Mouse (Mus musculus): ENCODE measurements around the gene Hoxa3. TPM values are rescaled to one million over a fixed set of nuclear protein-coding genes. Genes with fewer than 3 reads are reported as not detected.

Hoxa3 gene
- polyA plus RNA-seq, 1 experiment from 2014 or later: not detected

DNA sequence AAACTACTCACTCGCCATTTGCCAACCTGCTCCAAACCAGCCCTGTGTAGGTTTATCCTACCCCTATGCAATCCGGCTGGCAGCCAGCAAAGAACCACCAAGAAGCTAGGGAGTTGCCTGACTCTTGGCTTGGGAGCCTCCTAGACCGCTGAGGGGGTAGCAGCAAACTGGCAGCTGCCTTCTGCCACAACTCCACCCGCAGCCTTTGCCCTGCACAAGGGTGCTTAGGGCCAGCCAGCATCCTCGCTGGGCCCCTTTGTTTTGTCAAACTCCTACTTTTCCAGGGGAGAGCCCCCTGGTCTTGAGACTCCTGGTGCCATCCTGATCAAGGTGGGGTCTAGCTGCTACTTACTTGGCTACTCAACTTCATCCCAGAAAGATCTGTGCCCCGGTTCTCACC lies 28.5 kb downstream of the Hoxa3 start:
- no peak overlapping the region for H3K9ac ChIP-seq (ENCODE audit: low read length)
- no peak overlapping the region for H3K4me2 ChIP-seq (ENCODE audit: low read length)
- no peak overlapping the region for H3K4me3 ChIP-seq (ENCODE audit: low read depth, low read length)
- H3K36me3 ChIP-seq (ENCODE audit: control insufficient read depth, insufficient read depth, low read length): no peaks in the 10 kb centered on the region
- no peaks in the 10 kb centered on the region for H3K4me1 ChIP-seq (ENCODE audit: control insufficient read depth, insufficient read depth, low read length)
- DNase-seq (ENCODE audit: low spot score): no peak
- no peak overlapping the region for H3K27ac ChIP-seq (ENCODE audit: low read depth, low read length)
- no peaks in the 10 kb centered on the region for H3K9me3 ChIP-seq (replicated peaks; ENCODE audit: control insufficient read depth, low read length)
- no peak for ATAC-seq
- H3K27me3 ChIP-seq (replicated peaks; ENCODE audit: control insufficient read depth, insufficient read depth, low read length): peaks cover 99% of the 10 kb centered on the region
- WGBS: under 1% methylated on average over 6 of the region's 6 CpGs

DNA sequence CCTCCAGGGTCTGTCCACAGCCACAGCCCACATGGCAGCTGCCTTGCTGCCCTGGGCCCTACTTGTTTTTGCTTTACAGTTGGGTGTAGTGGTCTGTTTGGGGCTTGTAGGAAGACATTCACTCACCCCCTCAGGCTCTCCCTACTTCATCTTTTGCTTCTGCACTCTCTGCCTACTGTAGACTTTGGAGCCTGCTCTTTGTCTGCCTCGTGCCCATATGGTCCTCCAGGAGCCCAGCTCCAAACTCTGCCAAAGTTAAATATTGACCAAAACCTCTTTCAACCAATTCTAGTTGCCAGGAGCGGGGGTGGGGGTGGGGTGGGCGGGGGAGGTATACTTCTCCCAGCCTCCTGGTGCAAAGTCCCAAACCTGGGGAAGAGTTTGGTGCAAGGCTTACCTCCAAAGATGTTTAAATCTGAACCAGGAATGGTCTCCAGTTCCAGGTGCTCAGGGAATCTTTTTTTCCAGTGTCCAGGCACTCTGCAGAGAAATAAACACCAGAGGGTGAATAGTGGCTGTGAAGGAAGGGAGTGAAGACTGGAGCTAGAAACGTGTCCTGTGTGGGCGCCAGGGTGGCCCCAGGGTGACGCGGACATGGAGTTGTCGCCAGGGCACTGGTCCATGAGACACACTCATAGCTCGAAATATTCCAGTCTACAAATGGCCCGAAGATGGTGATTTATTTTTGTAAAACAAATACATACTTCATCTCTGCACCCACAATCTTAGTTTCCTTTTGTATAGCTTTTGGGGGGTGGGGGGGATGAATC lies 29.6 kb downstream of the Hoxa3 start:
- 4% methylated on average over 10 of the region's 10 CpGs for WGBS
- Histone ChIP-seq H3K4me2 (ENCODE audit: low read length) (no peak overlapping the region), H3K9me3 (replicated peaks; ENCODE audit: control insufficient read depth, low read length) (no peaks in the 10 kb centered on the region), H3K4me3 (ENCODE audit: low read depth, low read length) (no peak overlapping the region), H3K9ac (ENCODE audit: low read length) (no peak overlapping the region), H3K27me3 (replicated peaks; ENCODE audit: control insufficient read depth, insufficient read depth, low read length) (peaks cover 100% of the 10 kb centered on the region), H3K4me1 (ENCODE audit: control insufficient read depth, insufficient read depth, low read length) (no peaks in the 10 kb centered on the region), H3K27ac (ENCODE audit: low read depth, low read length) (no peak overlapping the region), H3K36me3 (ENCODE audit: control insufficient read depth, insufficient read depth, low read length) (no peaks in the 10 kb centered on the region)
- no peak for DNase-seq (ENCODE audit: low spot score)
- ATAC-seq: no peak

- WGBS: 5% methylated on average over 1 of the region's 1 CpGs
These were observed 30.3 kb downstream of the Hoxa3 start for GRCm38 (mm10) chr6:52182793-52183192.

DNA sequence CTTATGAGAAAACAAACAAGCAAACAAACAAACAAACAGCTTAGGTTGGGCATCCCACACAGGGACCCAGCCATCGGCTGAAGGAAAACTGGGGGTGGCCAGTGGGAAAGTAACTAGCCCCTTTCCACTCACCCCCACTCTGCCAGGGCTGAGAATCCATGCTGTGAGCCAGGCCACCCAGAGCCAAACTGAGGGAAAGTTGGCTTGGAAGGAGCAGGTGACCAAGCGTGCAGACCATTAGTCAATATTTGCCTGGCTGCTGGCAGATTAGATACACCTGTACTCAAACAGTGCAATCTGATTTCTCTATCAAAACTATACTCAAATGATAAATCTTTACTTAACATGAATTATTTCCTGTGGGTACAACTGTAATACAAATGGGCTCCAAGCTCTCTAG lies 31.1 kb downstream of the Hoxa3 start:
- H3K27ac ChIP-seq (ENCODE audit: low read depth, low read length): no peak overlapping the region
- no peaks in the 10 kb centered on the region for H3K9me3 ChIP-seq (replicated peaks; ENCODE audit: control insufficient read depth, low read length)
- DNase-seq (ENCODE audit: low spot score) (no peak), ATAC-seq (no peak)
- H3K4me2 ChIP-seq (ENCODE audit: low read length): no peak overlapping the region
- H3K9ac ChIP-seq (ENCODE audit: low read length): no peak overlapping the region
- H3K36me3 ChIP-seq (ENCODE audit: control insufficient read depth, insufficient read depth, low read length): no peaks in the 10 kb centered on the region
- 7% methylated on average over 2 of the region's 2 CpGs for WGBS
- H3K27me3 ChIP-seq (replicated peaks; ENCODE audit: control insufficient read depth, insufficient read depth, low read length): peaks cover 100% of the 10 kb centered on the region
- no peaks in the 10 kb centered on the region for H3K4me1 ChIP-seq (ENCODE audit: control insufficient read depth, insufficient read depth, low read length)
- H3K4me3 ChIP-seq (ENCODE audit: low read depth, low read length): no peak overlapping the region

More at GRCm38 (mm10) chr6:52182793-52183192, 30.3 kb downstream of the Hoxa3 start:
- ATAC-seq: no peak
- H3K4me2 ChIP-seq (ENCODE audit: low read length): no peak overlapping the region
- no peaks in the 10 kb centered on the region for H3K36me3 ChIP-seq (ENCODE audit: control insufficient read depth, insufficient read depth, low read length)
- H3K9me3 ChIP-seq (replicated peaks; ENCODE audit: control insufficient read depth, low read length): no peaks in the 10 kb centered on the region
- H3K9ac ChIP-seq (ENCODE audit: low read length): no peak overlapping the region
- peaks cover 100% of the 10 kb centered on the region for H3K27me3 ChIP-seq (replicated peaks; ENCODE audit: control insufficient read depth, insufficient read depth, low read length)
- no peak overlapping the region for H3K4me3 ChIP-seq (ENCODE audit: low read depth, low read length)
- no peak for DNase-seq (ENCODE audit: low spot score)
- no peak overlapping the region for H3K27ac ChIP-seq (ENCODE audit: low read depth, low read length)
- no peaks in the 10 kb centered on the region for H3K4me1 ChIP-seq (ENCODE audit: control insufficient read depth, insufficient read depth, low read length)

DNA sequence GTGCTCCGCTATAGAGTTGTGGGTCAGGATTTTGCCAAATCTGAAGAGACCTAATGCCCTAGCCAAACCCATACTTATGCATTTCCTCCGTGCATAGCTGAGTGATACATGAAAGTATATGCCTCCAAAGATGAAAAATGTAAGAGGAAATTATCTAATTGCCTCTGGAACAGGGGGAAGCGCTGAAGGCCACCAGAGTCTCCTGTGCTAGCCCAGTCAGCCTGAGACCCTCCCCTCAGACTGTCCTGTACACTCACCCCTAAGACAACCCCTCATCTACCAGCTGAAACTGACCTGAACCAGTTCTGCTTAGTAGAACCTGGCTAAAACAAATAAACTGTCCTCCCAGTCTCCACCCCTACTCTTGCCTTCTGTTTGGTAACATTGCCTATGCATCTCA lies 32.4 kb downstream of the Hoxa3 start:
- 3% methylated on average over 3 of the region's 3 CpGs for WGBS
- no peaks in the 10 kb centered on the region for H3K9me3 ChIP-seq (replicated peaks; ENCODE audit: control insufficient read depth, low read length)
- H3K4me1 ChIP-seq (ENCODE audit: control insufficient read depth, insufficient read depth, low read length): no peaks in the 10 kb centered on the region
- H3K4me2 ChIP-seq (ENCODE audit: low read length): no peak overlapping the region
- DNase-seq (ENCODE audit: low spot score): no peak
- no peaks in the 10 kb centered on the region for H3K36me3 ChIP-seq (ENCODE audit: control insufficient read depth, insufficient read depth, low read length)
- no peak overlapping the region for H3K27ac ChIP-seq (ENCODE audit: low read depth, low read length)
- peaks cover 100% of the 10 kb centered on the region for H3K27me3 ChIP-seq (replicated peaks; ENCODE audit: control insufficient read depth, insufficient read depth, low read length)
- H3K4me3 ChIP-seq (ENCODE audit: low read depth, low read length): no peak overlapping the region
- ATAC-seq: no peak
- H3K9ac ChIP-seq (ENCODE audit: low read length): no peak overlapping the region

DNA sequence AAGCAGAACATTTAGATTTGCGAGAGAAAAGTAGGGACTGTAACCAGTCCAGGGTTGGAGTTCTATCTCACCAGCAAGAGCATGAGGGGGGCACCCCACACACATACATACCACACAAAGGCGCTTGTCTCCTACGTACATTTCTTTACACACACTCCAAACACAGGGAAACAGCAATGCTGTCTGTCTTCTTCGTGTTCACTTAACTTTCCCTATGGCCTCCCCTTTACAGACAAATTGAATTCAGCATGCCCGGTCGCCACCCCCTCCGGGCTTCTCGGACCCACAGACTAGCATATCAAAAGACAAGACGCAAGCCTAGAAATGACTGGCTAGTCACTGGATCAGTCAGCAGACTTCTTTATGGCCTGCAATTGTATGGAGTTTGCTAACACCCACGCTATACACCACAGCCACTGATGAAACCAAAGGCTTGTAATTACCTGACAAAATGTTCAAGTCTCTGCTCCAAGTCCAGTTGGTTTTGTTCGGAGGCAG lies 32.9 kb downstream of the Hoxa3 start:
- no peak overlapping the region for H3K4me3 ChIP-seq (ENCODE audit: low read depth, low read length)
- H3K4me2 ChIP-seq (ENCODE audit: low read length): no peak overlapping the region
- ATAC-seq (no peak), DNase-seq (ENCODE audit: low spot score) (no peak)
- no peak overlapping the region for H3K27ac ChIP-seq (ENCODE audit: low read depth, low read length)
- WGBS: 1% methylated on average over 11 of the region's 11 CpGs
- H3K9me3 ChIP-seq (replicated peaks; ENCODE audit: control insufficient read depth, low read length): no peaks in the 10 kb centered on the region
- no peaks in the 10 kb centered on the region for H3K36me3 ChIP-seq (ENCODE audit: control insufficient read depth, insufficient read depth, low read length)
- no peaks in the 10 kb centered on the region for H3K4me1 ChIP-seq (ENCODE audit: control insufficient read depth, insufficient read depth, low read length)
- no peak overlapping the region for H3K9ac ChIP-seq (ENCODE audit: low read length)
- peaks cover 100% of the 10 kb centered on the region for H3K27me3 ChIP-seq (replicated peaks; ENCODE audit: control insufficient read depth, insufficient read depth, low read length)

GRCm38 (mm10) chr6:52179690-52180089 lies 33.4 kb downstream of the Hoxa3 start:
- Histone ChIP-seq H3K27ac (ENCODE audit: low read depth, low read length) (no peak overlapping the region), H3K4me2 (ENCODE audit: low read length) (no peak overlapping the region), H3K9me3 (replicated peaks; ENCODE audit: control insufficient read depth, low read length) (no peaks in the 10 kb centered on the region), H3K4me1 (ENCODE audit: control insufficient read depth, insufficient read depth, low read length) (no peaks in the 10 kb centered on the region), H3K27me3 (replicated peaks; ENCODE audit: control insufficient read depth, insufficient read depth, low read length) (peaks cover 100% of the 10 kb centered on the region), H3K4me3 (ENCODE audit: low read depth, low read length) (no peak overlapping the region), H3K36me3 (ENCODE audit: control insufficient read depth, insufficient read depth, low read length) (no peaks in the 10 kb centered on the region), H3K9ac (ENCODE audit: low read length) (no peak overlapping the region)
- 1% methylated on average over 10 of the region's 10 CpGs for WGBS
- ATAC-seq (no peak), DNase-seq (ENCODE audit: low spot score) (no peak)

GRCm38 (mm10) chr6:52178918-52179665 lies 34.0 kb downstream of the Hoxa3 start:
- H3K9ac ChIP-seq (ENCODE audit: low read length): no peak overlapping the region
- no peak overlapping the region for H3K27ac ChIP-seq (ENCODE audit: low read depth, low read length)
- ATAC-seq (no peak), DNase-seq (ENCODE audit: low spot score) (no peak)
- no peaks in the 10 kb centered on the region for H3K36me3 ChIP-seq (ENCODE audit: control insufficient read depth, insufficient read depth, low read length)
- no peaks in the 10 kb centered on the region for H3K9me3 ChIP-seq (replicated peaks; ENCODE audit: control insufficient read depth, low read length)
- 0% methylated on average over 4 of the region's 4 CpGs for WGBS
- no peaks in the 10 kb centered on the region for H3K4me1 ChIP-seq (ENCODE audit: control insufficient read depth, insufficient read depth, low read length)
- no peak overlapping the region for H3K4me2 ChIP-seq (ENCODE audit: low read length)
- H3K4me3 ChIP-seq (ENCODE audit: low read depth, low read length): no peak overlapping the region
- H3K27me3 ChIP-seq (replicated peaks; ENCODE audit: control insufficient read depth, insufficient read depth, low read length): peaks cover 98% of the 10 kb centered on the region

GRCm38 (mm10) chr6:52177806-52178205 lies 35.3 kb downstream of the Hoxa3 start:
- under 1% methylated on average over 9 of the region's 9 CpGs for WGBS
- Histone ChIP-seq H3K4me3 (ENCODE audit: low read depth, low read length) (no peak overlapping the region), H3K4me2 (ENCODE audit: low read length) (no peak overlapping the region), H3K36me3 (ENCODE audit: control insufficient read depth, insufficient read depth, low read length) (no peaks in the 10 kb centered on the region), H3K27ac (ENCODE audit: low read depth, low read length) (no peak overlapping the region), H3K27me3 (replicated peaks; ENCODE audit: control insufficient read depth, insufficient read depth, low read length) (peaks cover 98% of the 10 kb centered on the region), H3K4me1 (ENCODE audit: control insufficient read depth, insufficient read depth, low read length) (no peaks in the 10 kb centered on the region), H3K9ac (ENCODE audit: low read length) (no peak overlapping the region), H3K9me3 (replicated peaks; ENCODE audit: control insufficient read depth, low read length) (no peaks in the 10 kb centered on the region)
- ATAC-seq (no peak), DNase-seq (ENCODE audit: low spot score) (no peak)

Data from forebrain, embryonic 14.5 days (tissue).